Mouse (Mus musculus): Measurements from ENCODE around the gene Mpp3. TPM values are rescaled to one million over a fixed set of nuclear protein-coding genes. Genes with fewer than 3 reads are reported as not detected.

The Mpp3 gene
- 40.8 and 41.0 TPM in 2 replicates for polyA plus RNA-seq (2015; fragmentation: Nextera tagmentation; extraction: Ambion mirVana)

- H3K36me3 ChIP-seq (ENCODE audit: poor library complexity, severe bottlenecking): peaks cover 10% of the 10 kb centered on the region
- H3K4me3 ChIP-seq: peak within 1 kb of the TSS; percentile 66
- peak within 1 kb of the TSS; percentile 82 for H3K9ac ChIP-seq
- H3K9me3 ChIP-seq (replicated peaks): no peaks in the 10 kb centered on the region
- H3K4me2 ChIP-seq: peak within 1 kb of the TSS; percentile 76
- no peaks in the 10 kb centered on the region for H3K27me3 ChIP-seq
- WGBS: 64% methylated on average over 6 of the region's 6 CpGs
- no peak for ATAC-seq
- H3K4me1 ChIP-seq: peaks cover 44% of the 10 kb centered on the region
- H3K27ac ChIP-seq: peak within 1 kb of the TSS; percentile 91
Measured at GRCm38 (mm10) chr11:102028087-102028816, at the start of gene Mpp3. TSS of gene Mpp3 (minus strand) at chr11:102028461.

- Histone ChIP-seq H3K27me3 (no peaks in the 10 kb centered on the region), H3K27ac (no peak overlapping the region), H3K4me3 (no peak overlapping the region), H3K4me2 (no peak overlapping the region), H3K36me3 (ENCODE audit: poor library complexity, severe bottlenecking) (peaks cover 46% of the 10 kb centered on the region), H3K9ac (no peak overlapping the region), H3K4me1 (peaks cover 17% of the 10 kb centered on the region; the same call in 1 of the 2 replicates), H3K9me3 (replicated peaks) (no peaks in the 10 kb centered on the region)
- WGBS: 83% methylated on average over 14 of the region's 14 CpGs
- ATAC-seq: no peak
Measured at GRCm38 (mm10) chr11:102073722-102074121, 45.5 kb upstream of the Mpp3 start.

- H3K9me3 ChIP-seq (replicated peaks): no peaks in the 10 kb centered on the region
Measured at GRCm38 (mm10) chr11:102072729-102073128, 44.5 kb upstream of the Mpp3 start.

GRCm38 (mm10) chr11:102070426-102070825 is 42.2 kb upstream of the Mpp3 start:
- Histone ChIP-seq H3K27me3 (no peaks in the 10 kb centered on the region), H3K4me2 (peak overlapping the region; percentile 30), H3K4me3 (no peak overlapping the region), H3K36me3 (ENCODE audit: poor library complexity, severe bottlenecking) (peaks cover 18% of the 10 kb centered on the region; the same call in 1 of the 2 replicates), H3K9me3 (replicated peaks) (no peaks in the 10 kb centered on the region), H3K27ac (peak overlapping the region; percentile 37; the same call in 1 of the 2 replicates), H3K9ac (peak overlapping the region; percentile 28; the same call in 1 of the 2 replicates), H3K4me1 (peaks cover 17% of the 10 kb centered on the region; the same call in 1 of the 2 replicates)
- WGBS: 6% methylated on average over 9 of the region's 13 CpGs
- ATAC-seq: no peak

More at GRCm38 (mm10) chr11:102072729-102073128, 44.5 kb upstream of the Mpp3 start:
- WGBS: 88% methylated on average over 5 of the region's 5 CpGs
- no peak for ATAC-seq
- peaks cover 39% of the 10 kb centered on the region for H3K36me3 ChIP-seq (ENCODE audit: poor library complexity, severe bottlenecking)
- no peak overlapping the region for H3K27ac ChIP-seq
- peaks cover 17% of the 10 kb centered on the region; the same call in 1 of the 2 replicates for H3K4me1 ChIP-seq
- no peak overlapping the region for H3K9ac ChIP-seq
- H3K27me3 ChIP-seq: no peaks in the 10 kb centered on the region
- no peak overlapping the region for H3K4me3 ChIP-seq
- no peak overlapping the region for H3K4me2 ChIP-seq

GRCm38 (mm10) chr11:102069633-102070032 is 41.4 kb upstream of the Mpp3 start:
- no peak; the same call in 1 of the 2 replicates for ATAC-seq
- 62% methylated on average over 11 of the region's 11 CpGs for WGBS
- H3K4me2 ChIP-seq: no peak overlapping the region
- peaks cover 11% of the 10 kb centered on the region; the same call in 1 of the 2 replicates for H3K36me3 ChIP-seq (ENCODE audit: poor library complexity, severe bottlenecking)
- peaks cover 17% of the 10 kb centered on the region; the same call in 1 of the 2 replicates for H3K4me1 ChIP-seq
- H3K4me3 ChIP-seq: no peak overlapping the region
- H3K27ac ChIP-seq: no peak overlapping the region
- no peaks in the 10 kb centered on the region for H3K27me3 ChIP-seq
- no peaks in the 10 kb centered on the region for H3K9me3 ChIP-seq (replicated peaks)
- H3K9ac ChIP-seq: no peak overlapping the region

- Histone ChIP-seq H3K27me3 (no peaks in the 10 kb centered on the region), H3K4me2 (no peak overlapping the region), H3K9me3 (replicated peaks) (no peaks in the 10 kb centered on the region), H3K9ac (no peak overlapping the region), H3K36me3 (ENCODE audit: poor library complexity, severe bottlenecking) (peaks cover 12% of the 10 kb centered on the region), H3K27ac (no peak overlapping the region), H3K4me3 (no peak overlapping the region), H3K4me1 (peaks cover 17% of the 10 kb centered on the region; the same call in 1 of the 2 replicates)
- WGBS: 39% methylated on average over 2 of the region's 2 CpGs
- ATAC-seq: no peak
Measured at GRCm38 (mm10) chr11:102068969-102069368, 40.7 kb upstream of the Mpp3 start.

- no peak overlapping the region for H3K4me2 ChIP-seq
- no peak overlapping the region for H3K9ac ChIP-seq
- H3K4me1 ChIP-seq: 0 out of 2 replicates have a peak, but pooled peaks cover 3% of the 10 kb centered on the region
- no peak overlapping the region for H3K4me3 ChIP-seq
- H3K27me3 ChIP-seq: peaks cover 6% of the 10 kb centered on the region
- ATAC-seq: no peak
- H3K27ac ChIP-seq: no peak overlapping the region
- WGBS: 82% methylated on average over 13 of the region's 13 CpGs
- peaks cover 56% of the 10 kb centered on the region for H3K36me3 ChIP-seq (ENCODE audit: poor library complexity, severe bottlenecking)
- H3K9me3 ChIP-seq (replicated peaks): no peaks in the 10 kb centered on the region
Measured at GRCm38 (mm10) chr11:102063076-102063475, 34.8 kb upstream of the Mpp3 start.

- peaks cover 56% of the 10 kb centered on the region for H3K36me3 ChIP-seq (ENCODE audit: poor library complexity, severe bottlenecking)
- ATAC-seq: no peak
- WGBS: 21% methylated on average over 16 of the region's 16 CpGs
Measured at GRCm38 (mm10) chr11:102061941-102062473, 33.7 kb upstream of the Mpp3 start.

GRCm38 (mm10) chr11:102061236-102061940 is 33.1 kb upstream of the Mpp3 start:
- 0 out of 2 replicates have a peak, but pooled peaks cover 3% of the 10 kb centered on the region for H3K4me1 ChIP-seq
- H3K9me3 ChIP-seq (replicated peaks): no peaks in the 10 kb centered on the region
- H3K27me3 ChIP-seq: peaks cover 6% of the 10 kb centered on the region
- H3K9ac ChIP-seq: peak overlapping the region; percentile 58
- peak; percentile 75 for ATAC-seq
- 4% methylated on average over 23 of the region's 23 CpGs for WGBS
- peaks cover 56% of the 10 kb centered on the region for H3K36me3 ChIP-seq (ENCODE audit: poor library complexity, severe bottlenecking)
- no peak overlapping the region for H3K27ac ChIP-seq
- H3K4me2 ChIP-seq: peak overlapping the region; percentile 75
- H3K4me3 ChIP-seq: peak overlapping the region; percentile 41

More at GRCm38 (mm10) chr11:102061941-102062473, 33.7 kb upstream of the Mpp3 start:
- Histone ChIP-seq H3K9me3 (replicated peaks) (no peaks in the 10 kb centered on the region), H3K4me3 (0 out of 2 replicates have a peak overlapping the region, but pooled peaks have one; percentile 41), H3K4me2 (peak overlapping the region; percentile 75), H3K27ac (no peak overlapping the region), H3K9ac (no peak overlapping the region), H3K27me3 (peaks cover 6% of the 10 kb centered on the region), H3K4me1 (0 out of 2 replicates have a peak, but pooled peaks cover 3% of the 10 kb centered on the region)

GRCm38 (mm10) chr11:102053847-102054246 is 25.6 kb upstream of the Mpp3 start:
- Histone ChIP-seq H3K27ac (no peak overlapping the region), H3K9ac (no peak overlapping the region), H3K9me3 (replicated peaks) (no peaks in the 10 kb centered on the region), H3K4me2 (no peak overlapping the region), H3K4me3 (no peak overlapping the region), H3K36me3 (ENCODE audit: poor library complexity, severe bottlenecking) (peaks cover 7% of the 10 kb centered on the region), H3K4me1 (no peaks in the 10 kb centered on the region), H3K27me3 (no peaks in the 10 kb centered on the region)
- 34% methylated on average over 9 of the region's 9 CpGs for WGBS
- no peak for ATAC-seq

GRCm38 (mm10) chr11:102053183-102053582 is 24.9 kb upstream of the Mpp3 start:
- no peaks in the 10 kb centered on the region for H3K4me1 ChIP-seq
- H3K27ac ChIP-seq: no peak overlapping the region
- no peaks in the 10 kb centered on the region for H3K27me3 ChIP-seq
- H3K9ac ChIP-seq: no peak overlapping the region
- ATAC-seq: no peak
- WGBS: 90% methylated on average over 7 of the region's 7 CpGs
- H3K9me3 ChIP-seq (replicated peaks): no peaks in the 10 kb centered on the region
- H3K4me2 ChIP-seq: no peak overlapping the region
- H3K36me3 ChIP-seq (ENCODE audit: poor library complexity, severe bottlenecking): 0 out of 2 replicates have a peak, but pooled peaks cover under 1% of the 10 kb centered on the region
- H3K4me3 ChIP-seq: no peak overlapping the region
